Mouse (Mus musculus) common myeloid progenitor, adult 5-6 weeks (primary cell): ENCODE measurements around the gene Rcsd1. TPM values are rescaled to one million over a fixed set of nuclear protein-coding genes. Genes with fewer than 3 reads are reported as not detected.
A peak's percentile ranks its signal among the peaks of the same experiment; 100 is the strongest.

ENCODE experiments used
- ATAC-seq: replicated peaks from 2 replicates; pipeline ENCODE4 v1.8.0; 2016; ENCODE audit warnings: low read depth, mild to moderate bottlenecking, moderate TSS enrichment, inconsistent platforms; ENCODE audit not compliant: poor library complexity, severe bottlenecking
- total RNA-seq: library from RNA; stranded (forward); fragments of 200-1000, 187-1606 nt; gene quantifications from 2 replicates; pipeline ENCODE4 v1.2.3, GENCODE M21; 2017

The Rcsd1 gene
- total RNA-seq, 1 experiment from 2014 or later, result 83.0 TPM

DNA sequence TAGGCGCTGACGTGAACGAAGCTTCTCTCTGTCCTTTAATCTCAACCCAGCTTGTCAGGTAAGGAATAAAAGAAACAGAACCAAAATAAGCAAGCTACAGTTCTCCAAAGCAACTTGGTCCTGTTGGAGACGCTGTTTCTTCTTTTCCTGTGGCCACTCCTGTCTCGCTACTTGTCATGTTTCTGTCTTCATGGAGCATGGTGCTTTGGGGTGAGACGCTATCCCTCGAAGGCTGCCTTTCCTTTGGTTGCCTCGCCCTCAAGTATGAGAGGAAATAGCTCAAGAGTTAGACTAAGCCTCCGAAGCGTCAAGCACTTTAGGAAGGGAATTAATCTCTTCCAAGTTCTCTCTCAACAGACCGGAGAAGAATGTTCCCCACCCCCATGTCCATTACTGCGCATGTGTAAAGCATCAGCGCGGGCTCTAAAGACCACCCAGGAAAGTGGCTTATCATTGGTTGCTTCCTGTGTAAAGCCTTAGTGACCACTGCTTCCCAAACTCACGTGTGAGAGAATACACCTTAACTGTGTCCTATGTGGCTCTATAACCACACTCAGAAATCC lies 9.1 kb upstream of the Rcsd1 start:
- peak; percentile 14; the same call in 1 of the 2 replicates for ATAC-seq

DNA sequence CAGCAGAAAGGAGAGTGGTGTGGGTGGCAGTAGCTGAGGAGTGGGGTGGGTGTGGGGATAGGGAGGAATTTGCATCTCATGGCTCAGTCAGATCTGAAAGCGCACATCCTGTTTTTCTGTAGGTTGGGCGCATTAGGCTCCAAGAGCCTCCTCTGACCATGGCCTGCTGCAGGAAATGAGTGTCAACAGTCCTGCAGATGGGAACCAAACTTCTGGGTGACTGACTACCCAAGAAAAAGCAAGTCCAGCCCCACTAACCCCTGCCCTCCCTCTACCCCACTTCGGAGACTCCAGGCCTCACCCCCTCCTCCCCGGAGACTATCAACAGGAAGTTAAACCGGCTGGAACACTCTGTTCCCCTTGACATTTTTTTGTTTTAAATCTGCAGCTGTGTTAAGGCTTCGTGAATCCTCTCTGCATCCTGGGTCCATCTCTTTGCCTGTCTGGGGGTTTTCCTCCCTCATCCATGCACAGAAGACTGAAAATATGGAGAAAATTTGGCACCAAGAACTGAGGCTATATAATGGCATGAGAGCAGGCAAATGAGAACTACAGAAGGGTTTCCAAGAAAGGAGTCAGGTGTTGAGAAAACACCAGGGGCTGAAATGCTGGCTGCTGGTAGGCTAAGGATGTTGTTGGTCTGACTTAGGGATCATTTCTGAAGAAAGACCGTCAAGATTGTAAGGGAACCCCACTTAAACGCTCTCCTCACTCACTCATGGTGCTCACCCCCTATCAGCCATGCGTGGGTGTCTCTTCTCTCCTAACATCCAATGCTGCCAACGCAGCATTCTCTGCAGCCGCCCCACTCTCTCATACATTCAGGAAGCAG lies 8.4 kb upstream of the Rcsd1 start:
- peak; percentile 84 for ATAC-seq

DNA sequence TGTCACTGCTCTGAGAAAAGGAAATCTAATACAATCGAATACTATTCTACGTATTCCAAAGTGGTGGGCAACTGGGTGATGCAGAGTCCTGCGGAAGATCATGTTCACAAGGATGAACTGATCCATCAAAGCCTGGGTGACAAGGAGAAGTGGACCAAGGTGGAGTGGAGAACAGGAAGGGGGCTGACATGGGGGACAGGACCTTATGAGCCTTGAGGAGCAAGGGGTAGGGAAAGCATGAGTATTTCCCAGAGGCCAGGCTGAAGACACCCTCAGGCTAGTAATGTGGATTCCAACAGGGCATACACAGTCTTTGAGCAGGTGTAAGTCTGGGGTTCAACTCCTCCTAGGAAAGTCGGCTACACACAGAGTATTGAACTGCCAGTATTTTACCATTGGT lies 6.9 kb upstream of the Rcsd1 start:
- no peak for ATAC-seq

DNA sequence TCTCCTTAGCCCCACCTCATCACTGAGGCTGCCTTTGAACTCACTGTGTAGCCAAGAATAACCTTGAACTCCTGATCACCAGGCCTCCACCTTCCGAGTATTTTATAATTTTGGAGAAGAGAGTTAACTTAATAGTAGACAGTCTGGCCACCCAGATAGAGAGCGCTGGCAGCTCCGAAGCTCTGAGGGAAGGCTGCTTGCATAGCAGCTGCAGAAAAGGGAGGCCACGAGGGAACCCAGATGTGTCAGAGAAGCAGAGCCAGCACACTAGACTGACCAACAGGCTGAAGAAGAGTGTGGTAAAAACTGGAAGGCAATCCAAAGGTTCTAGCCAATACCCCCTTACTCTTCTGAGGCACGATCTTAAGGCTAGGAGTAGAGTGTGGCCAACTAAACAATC lies 4.2 kb upstream of the Rcsd1 start:
- no peak for ATAC-seq

DNA sequence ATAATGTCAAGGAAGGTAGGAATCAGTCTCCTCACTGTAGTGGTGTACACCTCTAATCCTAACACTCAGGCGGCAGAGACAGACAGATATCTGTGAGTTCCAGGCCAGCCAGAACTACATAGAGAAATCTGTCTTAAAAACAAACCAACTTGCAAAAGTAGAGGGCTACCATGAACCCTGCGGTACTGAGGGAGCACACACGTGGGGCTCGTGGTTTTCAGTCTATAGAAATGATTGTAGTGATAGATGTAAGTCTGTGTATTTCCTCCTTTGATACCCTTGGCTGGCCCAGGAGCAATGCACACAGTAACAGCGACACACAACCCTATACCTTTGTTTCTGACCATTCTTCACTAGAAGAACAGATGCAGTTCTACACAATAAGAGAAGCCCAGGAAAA lies 2.4 kb upstream of the Rcsd1 start:
- no peak for ATAC-seq

DNA sequence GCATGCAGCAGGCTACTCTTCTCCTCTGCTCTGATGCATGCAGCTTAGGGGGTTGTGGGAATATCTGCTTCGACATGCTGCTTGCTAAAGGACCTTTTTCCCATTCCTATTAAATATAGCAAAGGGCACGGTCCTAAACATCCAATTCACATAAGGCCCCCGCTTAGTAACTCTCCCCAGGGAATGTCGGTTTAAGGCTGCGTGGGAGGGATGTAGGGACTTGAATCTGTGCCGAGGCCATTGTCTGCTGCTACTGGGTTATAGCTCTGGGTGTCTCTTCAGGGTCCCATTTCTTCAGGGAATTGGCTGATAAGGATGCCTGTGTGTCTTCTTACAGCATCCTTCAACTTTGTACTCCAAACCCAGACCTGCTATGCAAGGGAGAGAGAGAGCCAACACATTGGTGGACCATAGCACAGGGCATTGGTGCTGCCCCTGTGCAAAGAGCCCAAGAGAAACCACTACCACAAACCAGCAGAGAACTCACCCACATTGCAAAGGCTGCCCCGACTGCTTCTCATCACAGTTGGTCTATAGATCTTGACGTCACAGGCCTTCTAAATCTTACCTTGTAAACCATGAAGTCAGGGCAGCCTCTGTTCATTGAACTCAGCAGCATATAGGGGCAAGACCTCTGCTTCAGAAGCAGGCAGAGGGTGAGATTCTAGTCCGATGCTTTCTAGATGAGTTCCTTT lies 724 bp downstream of the Rcsd1 start:
- 0 out of 2 replicates have a peak, but pooled peaks have one; percentile 7 for ATAC-seq

DNA sequence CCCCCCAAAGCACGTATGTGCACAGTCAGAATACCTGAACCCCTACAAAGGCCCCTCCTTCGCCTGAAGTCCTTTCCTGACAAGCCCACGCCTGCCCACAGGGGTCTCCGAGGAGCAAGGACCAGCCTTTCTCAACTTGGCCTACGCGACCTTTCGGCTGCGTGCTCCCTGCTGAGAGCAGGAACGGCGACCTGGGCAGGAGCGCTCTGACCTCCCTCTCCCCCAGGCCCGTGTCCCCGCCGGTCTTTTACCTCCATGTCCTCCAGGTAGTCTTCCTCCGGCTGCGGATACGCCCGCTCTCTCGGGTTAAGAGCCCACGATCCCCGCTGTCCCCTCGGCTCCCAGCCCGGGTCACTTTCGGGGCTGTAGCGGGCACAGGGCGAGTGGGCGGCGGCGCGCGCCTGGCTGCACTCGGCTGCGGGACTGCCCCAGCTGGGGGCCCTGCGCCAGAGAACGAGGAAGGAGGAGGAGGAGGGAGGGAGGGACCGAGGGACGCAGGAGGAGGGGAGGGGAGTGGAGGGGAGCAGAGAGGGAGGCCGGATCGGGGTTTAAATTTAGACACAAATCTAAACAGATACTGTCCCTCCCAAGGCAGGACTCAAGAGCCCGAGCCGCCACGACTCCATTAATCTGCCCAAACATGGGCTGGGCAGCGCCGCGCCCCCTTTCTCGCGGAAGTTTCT lies 1.8 kb downstream of the Rcsd1 start:
- peak; percentile 27 for ATAC-seq

DNA sequence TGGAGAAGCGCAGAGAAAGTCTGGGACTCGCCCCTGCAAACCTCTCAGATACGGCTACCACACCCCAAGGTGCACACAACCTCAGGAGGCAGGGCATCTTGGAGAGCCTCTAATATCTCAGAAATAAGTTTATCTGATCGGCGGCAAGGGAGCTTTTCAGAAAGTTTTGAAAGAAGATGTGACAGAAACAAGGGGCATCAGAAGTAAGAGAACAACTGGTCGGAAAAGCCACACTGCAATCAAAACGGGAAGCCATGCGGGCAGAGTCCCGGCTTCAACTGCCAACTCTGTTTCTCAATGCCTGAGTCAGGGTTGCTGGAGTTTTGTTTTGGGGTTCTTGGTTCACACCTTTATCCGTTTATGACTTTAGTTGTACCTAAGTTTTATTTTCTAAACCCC lies 2.3 kb downstream of the Rcsd1 start:
- ATAC-seq, result peak; percentile 24; the same call in 1 of the 2 replicates

DNA sequence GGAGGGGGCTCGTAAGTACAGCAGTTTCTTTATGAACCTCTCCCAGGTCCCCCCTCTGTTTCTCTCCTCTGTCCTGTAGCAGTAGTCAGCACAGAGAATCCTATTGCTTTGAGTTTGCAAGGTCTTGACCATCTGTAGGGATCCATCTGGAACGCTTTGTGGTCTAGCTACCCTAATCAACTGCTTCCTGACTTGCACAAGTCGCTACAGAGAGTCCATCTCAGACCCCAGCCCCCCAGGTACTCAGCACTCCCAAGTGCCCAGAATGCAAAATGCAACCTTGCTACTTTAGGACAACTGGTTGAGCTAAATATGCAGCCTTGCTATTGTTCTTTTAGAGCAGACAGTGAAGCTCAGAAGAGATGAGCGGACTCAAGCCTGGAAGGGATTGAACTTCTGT lies 3.1 kb downstream of the Rcsd1 start:
- ATAC-seq, result no peak

DNA sequence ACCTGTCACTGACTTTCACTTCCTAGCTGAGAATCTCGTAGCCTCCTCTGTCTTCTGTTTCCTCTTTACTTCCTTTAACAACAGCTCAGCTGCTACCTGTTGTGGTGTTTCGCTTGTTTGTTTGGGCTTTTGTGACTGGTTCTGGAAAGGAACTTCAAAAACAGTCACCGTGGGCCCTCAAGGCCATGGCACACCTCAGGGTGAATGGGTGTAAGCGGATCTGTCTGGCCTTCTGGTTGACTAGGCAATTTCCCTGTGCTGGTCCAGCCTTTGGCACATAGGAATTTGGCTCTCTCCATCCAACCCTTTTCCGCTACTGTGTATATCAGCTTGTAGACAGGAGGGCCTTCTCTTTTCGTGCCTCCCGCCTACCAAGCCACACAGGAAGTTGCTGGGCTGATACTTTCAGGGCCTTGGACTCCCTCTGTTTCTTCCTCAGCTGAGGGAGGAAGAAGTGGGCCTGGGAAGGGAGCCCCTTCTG lies 3.6 kb downstream of the Rcsd1 start:
- peak; percentile 23 for ATAC-seq

DNA sequence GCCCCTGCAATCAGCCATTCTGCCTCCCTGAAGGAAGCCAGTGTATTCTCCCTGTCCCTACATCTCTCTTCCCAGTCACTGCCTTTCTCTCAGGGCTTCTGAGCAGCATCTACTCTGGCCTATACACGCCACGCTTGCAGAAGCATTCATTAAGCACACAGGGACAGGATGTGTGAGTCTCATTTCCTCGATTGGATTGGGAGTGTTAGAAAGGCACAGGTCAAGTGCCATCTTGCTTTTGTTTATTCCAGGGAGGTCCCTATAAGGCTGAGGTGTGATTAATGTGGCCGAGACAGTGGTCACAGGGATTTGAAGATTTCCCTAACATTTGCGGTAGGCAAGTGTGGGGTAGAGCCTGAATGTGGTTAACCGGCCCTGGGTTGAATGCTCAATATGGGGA lies 4.2 kb downstream of the Rcsd1 start:
- no peak for ATAC-seq

DNA sequence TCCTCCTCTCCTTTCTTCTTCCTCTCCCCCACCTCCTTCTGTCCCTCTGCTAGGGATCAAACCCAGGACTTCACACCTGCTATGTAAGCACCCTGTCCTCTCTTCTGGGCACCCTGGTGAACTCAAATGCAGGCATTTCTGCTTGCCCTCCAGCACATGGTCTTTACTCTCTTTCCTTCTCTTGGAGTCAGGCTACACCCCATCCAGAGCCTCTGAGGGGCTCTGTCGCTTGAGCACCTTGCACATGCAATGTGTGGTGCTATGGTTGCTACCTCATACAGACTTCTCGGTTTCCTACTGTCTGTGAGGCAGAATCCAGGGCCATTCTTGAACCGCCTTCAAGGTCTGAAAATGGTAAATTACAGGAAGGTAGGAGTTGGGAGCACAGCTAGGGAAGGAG lies 4.7 kb downstream of the Rcsd1 start:
- no peak for ATAC-seq

DNA sequence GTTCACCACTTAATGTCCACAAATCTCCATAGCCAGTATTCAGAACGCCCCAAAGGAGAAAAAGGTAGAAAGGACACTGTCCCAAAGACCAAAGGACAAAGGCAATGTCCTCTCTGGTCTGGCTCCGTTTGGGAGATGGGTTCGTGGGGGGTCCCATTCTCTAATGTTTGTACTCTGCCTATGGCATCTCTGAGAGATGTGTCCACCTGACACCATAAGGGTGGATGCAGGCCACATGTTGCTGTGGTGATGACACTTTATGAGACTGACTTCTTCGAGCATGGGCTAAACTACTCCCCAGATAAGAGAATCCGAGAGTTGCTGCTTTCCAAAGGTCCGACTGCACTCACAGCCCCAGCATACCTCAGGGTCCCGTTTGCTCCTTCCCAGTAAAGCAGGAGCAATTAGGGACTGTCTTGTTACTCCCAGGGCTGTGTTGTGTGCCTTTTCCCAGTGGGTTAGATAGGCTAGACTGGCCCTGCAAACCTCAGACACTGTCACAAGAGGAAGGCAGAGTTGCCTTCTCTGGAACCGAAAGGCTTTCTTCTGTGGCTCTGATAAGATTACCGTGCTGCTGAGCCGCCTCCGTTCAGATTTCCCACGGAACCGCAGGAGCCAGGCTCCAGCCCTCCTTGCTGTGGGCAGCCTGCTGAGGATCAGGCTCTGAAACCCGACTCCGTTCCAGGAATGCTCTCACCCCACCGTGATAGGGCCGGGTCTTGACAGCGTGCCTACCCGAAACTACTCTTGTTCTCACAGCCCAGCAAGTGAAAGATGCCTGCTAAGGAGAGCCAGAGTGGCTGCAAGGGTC lies 7.1 kb downstream of the Rcsd1 start:
- no peak for ATAC-seq

DNA sequence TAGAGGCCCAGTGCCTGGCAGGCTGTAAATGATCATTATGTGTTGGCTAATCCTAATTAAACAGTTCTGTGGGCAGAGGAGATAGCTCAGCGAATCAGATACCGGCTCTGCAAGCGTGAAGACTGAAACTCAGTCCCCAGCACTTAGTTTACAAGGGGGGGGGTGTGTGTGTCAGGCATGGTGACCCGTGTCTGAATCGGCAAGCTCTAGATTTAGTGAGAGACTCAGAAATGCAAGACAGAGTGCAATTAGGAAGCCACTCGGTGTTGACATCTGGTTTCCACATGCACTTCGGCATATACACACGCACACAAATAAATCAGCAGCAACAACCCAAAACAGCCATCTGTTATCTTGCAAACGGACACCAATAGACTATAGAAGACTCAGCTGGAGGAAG lies 8.0 kb downstream of the Rcsd1 start:
- no peak for ATAC-seq

DNA sequence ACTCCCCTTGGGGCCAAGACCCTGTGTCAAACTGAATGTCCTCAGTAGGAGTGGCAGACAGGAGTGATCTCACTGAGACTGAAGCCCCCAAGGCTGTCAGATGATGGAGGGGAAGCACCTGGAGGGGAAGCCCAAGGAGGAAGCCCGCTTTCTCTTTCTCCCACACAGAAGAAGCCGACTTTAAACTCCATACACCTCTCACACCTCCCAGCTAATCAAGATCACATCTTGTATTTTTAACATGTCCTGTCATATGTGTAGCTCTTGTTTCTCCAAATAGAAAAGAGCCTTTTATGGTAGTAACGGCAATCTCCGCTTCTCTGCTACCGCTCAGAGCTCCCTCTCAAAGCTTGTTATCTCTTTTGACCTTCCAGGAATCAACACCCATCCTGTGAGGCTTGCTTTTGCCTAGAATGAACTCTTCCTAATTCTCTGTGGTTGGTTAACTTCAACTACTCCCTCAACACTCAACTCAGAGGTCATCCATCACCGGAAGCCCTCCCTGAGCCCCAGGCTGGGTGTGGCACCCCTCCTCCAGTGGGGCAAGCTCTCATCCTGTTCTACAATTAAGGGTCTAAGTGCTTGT lies 8.5 kb downstream of the Rcsd1 start:
- peak; percentile 53 for ATAC-seq

DNA sequence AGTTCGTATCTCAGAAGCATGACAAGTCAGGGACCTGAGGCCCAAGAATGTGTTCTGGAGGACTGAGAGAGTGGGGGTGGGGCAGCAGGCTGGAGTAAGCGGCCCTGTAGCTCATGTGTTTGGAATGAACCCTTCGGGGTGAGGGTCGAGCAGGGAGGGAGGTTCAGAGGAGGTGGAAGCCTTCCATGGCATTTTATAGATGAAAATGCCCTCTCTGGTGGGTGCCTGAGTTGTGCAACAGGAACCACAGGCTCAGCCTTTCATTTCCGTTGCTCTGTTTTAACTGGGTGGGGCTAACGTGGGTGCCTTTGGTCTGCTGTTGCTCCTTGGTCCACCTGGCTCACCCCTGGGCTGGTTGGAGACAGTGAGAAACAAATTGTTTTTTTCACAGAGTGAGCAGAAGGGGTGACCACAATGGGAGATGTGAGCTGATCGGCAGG lies 9.2 kb downstream of the Rcsd1 start:
- peak; percentile 71 for ATAC-seq

DNA sequence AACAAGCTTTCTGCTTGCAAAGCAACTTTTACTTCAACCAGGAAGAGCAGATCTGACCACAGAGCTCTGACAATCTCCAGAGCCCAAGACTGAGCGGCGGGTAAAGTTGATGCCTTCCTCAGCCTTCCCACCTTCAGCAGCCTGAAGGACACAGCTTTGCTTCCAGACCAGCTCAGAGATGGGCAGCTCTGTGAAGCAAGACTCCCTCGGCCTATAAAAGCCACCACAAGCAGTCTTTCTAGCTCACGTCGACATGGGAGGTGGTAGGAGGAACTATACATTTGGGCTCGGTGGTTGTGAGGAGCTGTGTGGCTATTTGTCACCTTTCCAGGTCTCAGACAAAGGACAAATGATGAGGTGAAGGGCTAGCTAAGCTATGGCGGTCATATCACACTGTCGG lies 11.9 kb downstream of the Rcsd1 start:
- 0 out of 2 replicates have a peak, but pooled peaks have one; percentile 13 for ATAC-seq

DNA sequence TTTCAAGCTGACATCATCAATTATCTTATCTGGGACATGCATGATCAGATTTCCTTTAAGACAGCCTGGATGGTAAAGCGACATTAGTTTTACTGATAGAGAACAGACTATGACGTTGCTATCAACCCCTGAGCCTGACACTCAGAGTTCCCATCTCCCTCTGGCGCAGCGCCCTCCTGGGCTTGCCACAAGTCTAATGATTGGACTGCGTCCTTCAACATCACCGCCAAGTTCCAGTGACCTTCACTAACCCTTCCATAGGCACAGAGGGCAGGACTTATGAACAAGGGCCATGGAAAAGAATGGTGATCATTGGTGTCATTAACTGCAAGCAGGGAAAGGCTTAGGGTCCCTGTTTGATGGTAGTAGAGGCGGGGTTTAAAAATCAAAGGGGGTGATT lies 12.7 kb downstream of the Rcsd1 start:
- no peak for ATAC-seq

DNA sequence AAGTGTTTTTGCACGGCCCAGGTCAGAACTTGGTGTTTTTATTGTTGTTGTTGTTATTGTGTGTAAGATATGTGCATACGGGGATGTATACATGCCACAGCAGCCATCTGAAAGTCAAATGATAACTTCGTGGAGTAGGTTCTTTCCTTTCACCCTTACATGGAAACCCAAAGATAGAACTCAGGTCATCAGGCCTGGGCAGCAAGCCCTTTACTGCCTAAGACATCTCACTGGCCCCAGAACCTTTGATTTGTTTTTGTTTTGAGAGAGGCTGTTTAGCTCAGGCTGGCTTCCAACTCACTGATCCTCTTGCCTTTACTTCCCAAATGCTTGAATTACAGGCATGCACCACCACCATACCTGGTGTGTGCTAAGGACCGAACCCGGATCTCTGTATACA lies 13.5 kb downstream of the Rcsd1 start:
- no peak for ATAC-seq
